Mouse (Mus musculus): ENCODE measurements around the gene Gm16503. TPM values are rescaled to one million over a fixed set of nuclear protein-coding genes. Genes with fewer than 3 reads are reported as not detected.
A peak's percentile ranks its signal among the peaks of the same experiment; 100 is the strongest.
"Not testable (repeated sequence)": the region's sequence is repeated elsewhere in the genome, so short reads cannot be mapped to it uniquely, and the experiment has no call there.

Gene Gm16503
- polyA plus RNA-seq, 1 experiment from 2014 or later, result 0.79 TPM

- no peaks in the 10 kb centered on the region for H3K36me3 ChIP-seq (ENCODE audit: control insufficient read depth, insufficient read depth, low read length)
- no peak overlapping the region for H3K4me2 ChIP-seq (ENCODE audit: low read length)
- no peaks in the 10 kb centered on the region for H3K4me1 ChIP-seq (ENCODE audit: control insufficient read depth, insufficient read depth, low read length)
- H3K27me3 ChIP-seq (ENCODE audit: control insufficient read depth, insufficient read depth, low read length), result no peaks in the 10 kb centered on the region
- WGBS, result 83% methylated on average over 2 of the region's 2 CpGs
- DNase-seq, result no peak
- no peak for ATAC-seq (ENCODE audit: low FRiP score, low TSS enrichment)
- H3K9ac ChIP-seq (replicated peaks; ENCODE audit: low read length), result no peak overlapping the region
- no peak overlapping the region for H3K4me3 ChIP-seq (replicated peaks; ENCODE audit: low read depth, low read length)
- peaks cover 58% of the 10 kb centered on the region for H3K9me3 ChIP-seq (ENCODE audit: control insufficient read depth, low read length)
- H3K27ac ChIP-seq (replicated peaks; ENCODE audit: low read depth, low read length), result no peak overlapping the region
Observed at GRCm38 (mm10) chr4:147537702-147538101, 2.3 kb upstream of the Gm16503 start.

GRCm38 (mm10) chr4:147541105-147541504 is 1.1 kb downstream of the Gm16503 start:
- H3K9me3 ChIP-seq (ENCODE audit: control insufficient read depth, low read length), result peaks cover 48% of the 10 kb centered on the region

GRCm38 (mm10) chr4:147553071-147553470 is 13.1 kb downstream of the Gm16503 start, which contains the start of gene Zfp985:
Gene Zfp985, plus strand, starts transcription at chr4:147553277.
- not testable (repeated sequence) for ATAC-seq (ENCODE audit: low FRiP score, low TSS enrichment); H3K27ac ChIP-seq (replicated peaks; ENCODE audit: low read depth, low read length); H3K9me3 ChIP-seq (ENCODE audit: control insufficient read depth, low read length); H3K4me2 ChIP-seq (ENCODE audit: low read length); DNase-seq; H3K36me3 ChIP-seq (ENCODE audit: control insufficient read depth, insufficient read depth, low read length); H3K9ac ChIP-seq (replicated peaks; ENCODE audit: low read length); H3K27me3 ChIP-seq (ENCODE audit: control insufficient read depth, insufficient read depth, low read length); H3K4me1 ChIP-seq (ENCODE audit: control insufficient read depth, insufficient read depth, low read length); H3K4me3 ChIP-seq (replicated peaks; ENCODE audit: low read depth, low read length)
- WGBS, result 81% methylated on average over 5 of the region's 5 CpGs

More at GRCm38 (mm10) chr4:147541105-147541504, 1.1 kb downstream of the Gm16503 start:
- DNase-seq (no peak), ATAC-seq (ENCODE audit: low FRiP score, low TSS enrichment) (no peak)
- Histone ChIP-seq H3K4me1 (ENCODE audit: control insufficient read depth, insufficient read depth, low read length) (no peaks in the 10 kb centered on the region), H3K9ac (replicated peaks; ENCODE audit: low read length) (no peak overlapping the region), H3K4me2 (ENCODE audit: low read length) (no peak overlapping the region), H3K27me3 (ENCODE audit: control insufficient read depth, insufficient read depth, low read length) (no peaks in the 10 kb centered on the region), H3K27ac (replicated peaks; ENCODE audit: low read depth, low read length) (no peak overlapping the region), H3K4me3 (replicated peaks; ENCODE audit: low read depth, low read length) (no peak overlapping the region), H3K36me3 (ENCODE audit: control insufficient read depth, insufficient read depth, low read length) (no peaks in the 10 kb centered on the region)

- WGBS, result 78% methylated on average over 2 of the region's 2 CpGs
- H3K4me1 ChIP-seq (ENCODE audit: control insufficient read depth, insufficient read depth, low read length); H3K27ac ChIP-seq (replicated peaks; ENCODE audit: low read depth, low read length); ATAC-seq (ENCODE audit: low FRiP score, low TSS enrichment); H3K36me3 ChIP-seq (ENCODE audit: control insufficient read depth, insufficient read depth, low read length); H3K9me3 ChIP-seq (ENCODE audit: control insufficient read depth, low read length); H3K4me2 ChIP-seq (ENCODE audit: low read length); H3K27me3 ChIP-seq (ENCODE audit: control insufficient read depth, insufficient read depth, low read length); H3K9ac ChIP-seq (replicated peaks; ENCODE audit: low read length); DNase-seq; H3K4me3 ChIP-seq (replicated peaks; ENCODE audit: low read depth, low read length): not testable (repeated sequence)
Observed at GRCm38 (mm10) chr4:147554361-147554760, 14.3 kb downstream of the Gm16503 start.

GRCm38 (mm10) chr4:147556921-147557320 is 16.9 kb downstream of the Gm16503 start:
- H3K36me3 ChIP-seq (ENCODE audit: control insufficient read depth, insufficient read depth, low read length); DNase-seq; H3K9ac ChIP-seq (replicated peaks; ENCODE audit: low read length); H3K4me2 ChIP-seq (ENCODE audit: low read length); H3K4me3 ChIP-seq (replicated peaks; ENCODE audit: low read depth, low read length); H3K27ac ChIP-seq (replicated peaks; ENCODE audit: low read depth, low read length); H3K9me3 ChIP-seq (ENCODE audit: control insufficient read depth, low read length); H3K27me3 ChIP-seq (ENCODE audit: control insufficient read depth, insufficient read depth, low read length); ATAC-seq (ENCODE audit: low FRiP score, low TSS enrichment); H3K4me1 ChIP-seq (ENCODE audit: control insufficient read depth, insufficient read depth, low read length): not testable (repeated sequence)
- WGBS, result 57% methylated on average over 1 of the region's 1 CpGs

GRCm38 (mm10) chr4:147558011-147558410 is 18.0 kb downstream of the Gm16503 start:
- ATAC-seq (ENCODE audit: low FRiP score, low TSS enrichment); H3K4me3 ChIP-seq (replicated peaks; ENCODE audit: low read depth, low read length); H3K36me3 ChIP-seq (ENCODE audit: control insufficient read depth, insufficient read depth, low read length); H3K27me3 ChIP-seq (ENCODE audit: control insufficient read depth, insufficient read depth, low read length); H3K4me1 ChIP-seq (ENCODE audit: control insufficient read depth, insufficient read depth, low read length); H3K4me2 ChIP-seq (ENCODE audit: low read length); H3K27ac ChIP-seq (replicated peaks; ENCODE audit: low read depth, low read length); H3K9ac ChIP-seq (replicated peaks; ENCODE audit: low read length); DNase-seq: not testable (repeated sequence)
- peaks cover 10% of the 10 kb centered on the region for H3K9me3 ChIP-seq (ENCODE audit: control insufficient read depth, low read length)

GRCm38 (mm10) chr4:147559096-147559495 is 19.1 kb downstream of the Gm16503 start:
- not testable (repeated sequence) for H3K27me3 ChIP-seq (ENCODE audit: control insufficient read depth, insufficient read depth, low read length); ATAC-seq (ENCODE audit: low FRiP score, low TSS enrichment); H3K4me2 ChIP-seq (ENCODE audit: low read length); H3K27ac ChIP-seq (replicated peaks; ENCODE audit: low read depth, low read length); H3K4me1 ChIP-seq (ENCODE audit: control insufficient read depth, insufficient read depth, low read length); H3K9ac ChIP-seq (replicated peaks; ENCODE audit: low read length); H3K36me3 ChIP-seq (ENCODE audit: control insufficient read depth, insufficient read depth, low read length); H3K4me3 ChIP-seq (replicated peaks; ENCODE audit: low read depth, low read length)
- H3K9me3 ChIP-seq (ENCODE audit: control insufficient read depth, low read length), result peaks cover 11% of the 10 kb centered on the region
- peak; percentile 29 for DNase-seq
- WGBS, result 41% methylated on average over 1 of the region's 1 CpGs

GRCm38 (mm10) chr4:147565426-147566220 is 25.6 kb downstream of the Gm16503 start:
- Histone ChIP-seq H3K9me3 (ENCODE audit: control insufficient read depth, low read length) (peaks cover 14% of the 10 kb centered on the region), H3K36me3 (ENCODE audit: control insufficient read depth, insufficient read depth, low read length) (no peaks in the 10 kb centered on the region), H3K9ac (replicated peaks; ENCODE audit: low read length) (no peak overlapping the region), H3K4me1 (ENCODE audit: control insufficient read depth, insufficient read depth, low read length) (no peaks in the 10 kb centered on the region), H3K4me2 (ENCODE audit: low read length) (no peak overlapping the region), H3K27me3 (ENCODE audit: control insufficient read depth, insufficient read depth, low read length) (no peaks in the 10 kb centered on the region), H3K4me3 (replicated peaks; ENCODE audit: low read depth, low read length) (no peak overlapping the region), H3K27ac (replicated peaks; ENCODE audit: low read depth, low read length) (no peak overlapping the region)
- DNase-seq (no peak), ATAC-seq (ENCODE audit: low FRiP score, low TSS enrichment) (peak; percentile 57; the same call in 1 of the 2 replicates)
- 69% methylated on average over 6 of the region's 6 CpGs for WGBS

- H3K36me3 ChIP-seq (ENCODE audit: control insufficient read depth, insufficient read depth, low read length); H3K4me2 ChIP-seq (ENCODE audit: low read length); DNase-seq; ATAC-seq (ENCODE audit: low FRiP score, low TSS enrichment); H3K4me3 ChIP-seq (replicated peaks; ENCODE audit: low read depth, low read length); H3K27ac ChIP-seq (replicated peaks; ENCODE audit: low read depth, low read length); H3K27me3 ChIP-seq (ENCODE audit: control insufficient read depth, insufficient read depth, low read length); H3K4me1 ChIP-seq (ENCODE audit: control insufficient read depth, insufficient read depth, low read length); H3K9me3 ChIP-seq (ENCODE audit: control insufficient read depth, low read length); H3K9ac ChIP-seq (replicated peaks; ENCODE audit: low read length): not testable (repeated sequence)
- 83% methylated on average over 8 of the region's 8 CpGs for WGBS
Observed at GRCm38 (mm10) chr4:147571156-147571555, 31.1 kb downstream of the Gm16503 start.
